Mouse (Mus musculus) liver, embryonic 11.5 days (tissue): ENCODE data around the gene Fmnl2. TPM values are rescaled to one million over a fixed set of nuclear protein-coding genes. Genes with fewer than 3 reads are reported as not detected.

Source experiments
- ATAC-seq: fragments of 200-750 bp; cut with Nextera tagmentation; replicated peaks from 2 replicates; pipeline ENCODE4 v1.8.0; 2017; ENCODE audit warnings: moderate number of reproducible peaks, mild to moderate bottlenecking, moderate TSS enrichment, moderate library complexity; ENCODE audit not compliant: low FRiP score
- DNase-seq: peaks from one replicate; pipeline ENCODE4 v3.0.0-alpha.2; 2017; ENCODE audit warnings: low spot score
- H3K27ac ChIP-seq: fragments of 300-500 bp; sonication (generic); 2 replicates; pipeline ENCODE4 v1.5.1; 2014; ENCODE audit warnings: mild to moderate bottlenecking, low read depth, low read length, control low read depth
- H3K27me3 ChIP-seq: fragments of 300-500 bp; sonication (generic); replicated peaks from 2 replicates; pipeline ENCODE4 v1.6.1; 2014; ENCODE audit warnings: low read length, mixed read lengths; ENCODE audit not compliant: control insufficient read depth, insufficient read depth
- H3K36me3 ChIP-seq: fragments of 300-500 bp; sonication (generic); 2 replicates; pipeline ENCODE4 v1.6.1; 2014; ENCODE audit warnings: mild to moderate bottlenecking, low read length, moderate library complexity, mixed read lengths; ENCODE audit not compliant: control insufficient read depth, insufficient read depth
- H3K4me1 ChIP-seq: fragments of 300-500 bp; sonication (generic); replicated peaks from 2 replicates; pipeline ENCODE4 v1.6.1; 2014; ENCODE audit warnings: low read length, mixed read lengths; ENCODE audit not compliant: control insufficient read depth, insufficient read depth
- H3K4me2 ChIP-seq: fragments of 300-500 bp; sonication (generic); 2 replicates; pipeline ENCODE4 v1.6.1; 2014; ENCODE audit warnings: mild to moderate bottlenecking, control low read depth, moderate library complexity
- H3K4me3 ChIP-seq: fragments of 300-500 bp; sonication (generic); 2 replicates; pipeline ENCODE4 v1.5.1; 2014; ENCODE audit warnings: low read depth, low read length, control low read depth
- H3K9ac ChIP-seq: fragments of 300-500 bp; sonication (generic); 2 replicates; pipeline ENCODE4 v1.6.1; 2014; ENCODE audit warnings: low read depth, low read length, control low read depth
- H3K9me3 ChIP-seq: fragments of 300-500 bp; sonication (generic); 2 replicates; pipeline ENCODE4 v1.6.1; 2016; ENCODE audit warnings: low read length, inconsistent platforms, mixed read lengths; ENCODE audit not compliant: control insufficient read depth
- WGBS: fragments of 180-500 bp; shearing (Covaris S2); extraction: QIAGEN DNeasy Blood & Tissue Kit; methylation state at CpG from one replicate; pipeline ENCODE4 v1.1.7; 2014; 5-methylcytosine and 5-hydroxymethylcytosine counted together
- polyA plus RNA-seq: library from polyadenylated mRNA; unstranded; fragments of >200 nt; fragmentation: Nextera tagmentation; extraction: Ambion mirVana; gene quantifications from 2 replicates; pipeline ENCODE4 v1.2.1, GENCODE M21; 2014

Fmnl2 gene
- polyA plus RNA-seq, 1 experiment from 2014 or later = 1.5 TPM

- WGBS = 18% methylated on average over 5 of the region's 5 CpGs
- no peak overlapping the region for H3K9ac ChIP-seq
- no peak overlapping the region for H3K4me3 ChIP-seq
- H3K9me3 ChIP-seq = no peaks in the 10 kb centered on the region
- H3K4me1 ChIP-seq = no peaks in the 10 kb centered on the region
- H3K4me2 ChIP-seq = no peak overlapping the region
- ATAC-seq (no peak), DNase-seq (no peak)
- no peaks in the 10 kb centered on the region for H3K27me3 ChIP-seq
- no peaks in the 10 kb centered on the region for H3K36me3 ChIP-seq
- no peak overlapping the region for H3K27ac ChIP-seq
These were observed 56.1 kb downstream of the Fmnl2 start for GRCm38 (mm10) chr2:52913746-52914145.

- H3K4me2 ChIP-seq = no peak overlapping the region
- H3K4me1 ChIP-seq = no peaks in the 10 kb centered on the region
- H3K9ac ChIP-seq = no peak overlapping the region
- 89% methylated on average over 5 of the region's 5 CpGs for WGBS
- DNase-seq (no peak), ATAC-seq (no peak)
- no peak overlapping the region for H3K4me3 ChIP-seq
- H3K27ac ChIP-seq = no peak overlapping the region
- H3K9me3 ChIP-seq = no peaks in the 10 kb centered on the region
- H3K27me3 ChIP-seq = no peaks in the 10 kb centered on the region
- H3K36me3 ChIP-seq = no peaks in the 10 kb centered on the region
These were observed 57.9 kb downstream of the Fmnl2 start for GRCm38 (mm10) chr2:52915536-52915935.

- Histone ChIP-seq H3K36me3 (no peaks in the 10 kb centered on the region), H3K9ac (no peak overlapping the region), H3K27me3 (no peaks in the 10 kb centered on the region), H3K9me3 (no peaks in the 10 kb centered on the region), H3K4me1 (no peaks in the 10 kb centered on the region), H3K4me2 (no peak overlapping the region), H3K4me3 (no peak overlapping the region), H3K27ac (no peak overlapping the region)
- DNase-seq (no peak), ATAC-seq (no peak)
- WGBS = 45% methylated on average over 5 of the region's 5 CpGs
These were observed 60.4 kb downstream of the Fmnl2 start for GRCm38 (mm10) chr2:52918094-52918493.

GRCm38 (mm10) chr2:52920701-52921435 is 63.2 kb downstream of the Fmnl2 start:
- WGBS = 79% methylated on average over 5 of the region's 5 CpGs
- no peak overlapping the region for H3K27ac ChIP-seq
- no peak overlapping the region for H3K4me3 ChIP-seq
- ATAC-seq (no peak), DNase-seq (no peak)
- H3K9me3 ChIP-seq = no peaks in the 10 kb centered on the region
- no peak overlapping the region for H3K9ac ChIP-seq
- H3K36me3 ChIP-seq = no peaks in the 10 kb centered on the region
- no peaks in the 10 kb centered on the region for H3K4me1 ChIP-seq
- no peaks in the 10 kb centered on the region for H3K27me3 ChIP-seq
- H3K4me2 ChIP-seq = no peak overlapping the region

GRCm38 (mm10) chr2:52925062-52925461 is 67.4 kb downstream of the Fmnl2 start:
- Histone ChIP-seq H3K4me1 (no peaks in the 10 kb centered on the region; the same call in 1 of the 2 replicates), H3K36me3 (no peaks in the 10 kb centered on the region), H3K9ac (no peak overlapping the region), H3K4me2 (no peak overlapping the region), H3K4me3 (no peak overlapping the region), H3K27ac (no peak overlapping the region), H3K27me3 (no peaks in the 10 kb centered on the region), H3K9me3 (no peaks in the 10 kb centered on the region)
- no peak for ATAC-seq
- WGBS = 64% methylated on average over 3 of the region's 3 CpGs
- DNase-seq = no peak

GRCm38 (mm10) chr2:52927381-52927780 is 69.7 kb downstream of the Fmnl2 start:
- ATAC-seq = no peak
- no peak overlapping the region for H3K4me2 ChIP-seq
- H3K27me3 ChIP-seq = no peaks in the 10 kb centered on the region
- no peak overlapping the region for H3K27ac ChIP-seq
- no peaks in the 10 kb centered on the region; the same call in 1 of the 2 replicates for H3K4me1 ChIP-seq
- DNase-seq = no peak
- no peak overlapping the region for H3K9ac ChIP-seq
- H3K9me3 ChIP-seq = no peaks in the 10 kb centered on the region
- H3K4me3 ChIP-seq = no peak overlapping the region
- no peaks in the 10 kb centered on the region for H3K36me3 ChIP-seq
- 57% methylated on average over 3 of the region's 3 CpGs for WGBS

- ATAC-seq (no peak), DNase-seq (no peak)
- no peaks in the 10 kb centered on the region for H3K36me3 ChIP-seq
- H3K27ac ChIP-seq = no peak overlapping the region
- WGBS = 57% methylated on average over 10 of the region's 10 CpGs
- H3K4me2 ChIP-seq = no peak overlapping the region
- H3K27me3 ChIP-seq = no peaks in the 10 kb centered on the region
- H3K9ac ChIP-seq = no peak overlapping the region
- no peaks in the 10 kb centered on the region; the same call in 1 of the 2 replicates for H3K4me1 ChIP-seq
- H3K4me3 ChIP-seq = no peak overlapping the region
- no peaks in the 10 kb centered on the region for H3K9me3 ChIP-seq
These were observed 70.2 kb downstream of the Fmnl2 start for GRCm38 (mm10) chr2:52927858-52928301.

- H3K36me3 ChIP-seq = no peaks in the 10 kb centered on the region
- no peaks in the 10 kb centered on the region for H3K27me3 ChIP-seq
- no peak overlapping the region for H3K9ac ChIP-seq
- DNase-seq (no peak), ATAC-seq (no peak)
- no peak overlapping the region for H3K4me2 ChIP-seq
- no peak overlapping the region for H3K27ac ChIP-seq
- H3K4me3 ChIP-seq = no peak overlapping the region
- H3K4me1 ChIP-seq = no peaks in the 10 kb centered on the region; the same call in 1 of the 2 replicates
- WGBS = 63% methylated on average over 3 of the region's 3 CpGs
- H3K9me3 ChIP-seq = no peaks in the 10 kb centered on the region
These were observed 70.7 kb downstream of the Fmnl2 start for GRCm38 (mm10) chr2:52928401-52928800.
